Mouse (Mus musculus) CD4-positive, CD25-positive, alpha-beta regulatory T cell, adult 9 weeks (primary cell): ENCODE data around the gene Kcmf1. TPM values are rescaled to one million over a fixed set of nuclear protein-coding genes. Genes with fewer than 3 reads are reported as not detected.

ENCODE experiments used
- polyA plus RNA-seq: library from polyadenylated mRNA; unstranded; fragments of 100-300 nt; shearing (Covaris generic); gene quantifications from one replicate; pipeline ENCODE4 v1.2.1, GENCODE M21; 2017

Kcmf1 gene
- polyA plus RNA-seq = 7.1 TPM

DNA sequence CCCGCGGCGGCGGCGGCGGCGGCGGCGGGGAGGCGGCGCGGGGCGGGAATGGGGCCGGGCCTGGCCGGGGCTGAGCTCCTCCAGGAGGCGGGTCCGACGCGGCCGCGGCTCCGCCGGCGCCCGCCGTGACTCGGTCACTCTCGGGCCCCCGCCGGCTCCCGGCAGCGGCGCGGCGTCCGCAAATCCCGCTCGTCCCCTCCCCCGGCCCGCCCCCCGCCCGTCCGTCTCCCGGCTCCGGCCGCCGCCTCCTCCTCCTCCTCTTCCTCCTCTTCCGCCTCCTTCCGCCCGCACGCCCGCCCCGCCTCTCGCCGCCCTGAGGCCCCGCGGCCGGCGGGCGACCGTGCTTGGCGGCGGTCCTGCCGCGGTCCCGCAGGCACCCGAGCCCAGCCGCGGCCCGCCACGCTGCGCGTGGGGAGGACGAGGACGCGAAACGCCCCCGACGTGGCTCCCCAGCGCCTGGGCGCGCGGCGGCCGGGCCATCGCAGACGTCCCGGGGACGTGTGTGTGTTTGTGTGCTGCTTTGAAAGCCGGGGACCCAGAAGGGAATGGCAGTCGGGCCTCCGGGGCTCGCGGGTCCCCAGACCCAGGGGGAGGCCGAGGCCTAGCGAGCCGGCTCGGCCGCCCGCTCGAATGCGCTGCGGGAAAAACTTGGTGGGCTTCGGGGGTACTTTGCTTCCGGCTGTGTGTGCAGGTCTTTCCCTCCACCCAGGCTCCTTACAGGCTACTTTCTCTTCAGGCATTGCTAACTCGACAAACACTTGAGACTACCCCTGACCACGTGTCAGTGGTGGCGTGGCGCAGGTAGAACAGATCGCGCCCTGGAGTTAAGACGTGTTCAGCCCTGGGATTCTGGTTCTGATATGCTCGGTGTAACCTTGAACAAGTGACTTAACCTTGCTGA is at the start of gene Kcmf1:
Gene Kcmf1 (minus strand): TSS at position 199 of the 901 bp plus-strand sequence.

Other genes starting within 250 kb of the Kcmf1 start
- 1.1 TPM for gene Tcf7l1, start 110.7 kb downstream of the Kcmf1 start, polyA plus RNA-seq
- 6,077 TPM for gene Tmsb10, start 58.8 kb upstream of the Kcmf1 start, polyA plus RNA-seq